Mouse (Mus musculus) lung, postnatal 0 days (tissue): ENCODE data around the gene Runx3.

ENCODE experiments used
- CTCF ChIP-seq: IDR thresholded peaks from 2 replicates; pipeline ENCODE4 v1.5.1; 2016; ENCODE audit warnings: antibody characterized with exemption, mild to moderate bottlenecking
- EP300 ChIP-seq: IDR thresholded peaks from 2 replicates; pipeline ENCODE4 v1.6.1; 2016; ENCODE audit warnings: antibody characterized with exemption, mild to moderate bottlenecking, control low read depth

DNA sequence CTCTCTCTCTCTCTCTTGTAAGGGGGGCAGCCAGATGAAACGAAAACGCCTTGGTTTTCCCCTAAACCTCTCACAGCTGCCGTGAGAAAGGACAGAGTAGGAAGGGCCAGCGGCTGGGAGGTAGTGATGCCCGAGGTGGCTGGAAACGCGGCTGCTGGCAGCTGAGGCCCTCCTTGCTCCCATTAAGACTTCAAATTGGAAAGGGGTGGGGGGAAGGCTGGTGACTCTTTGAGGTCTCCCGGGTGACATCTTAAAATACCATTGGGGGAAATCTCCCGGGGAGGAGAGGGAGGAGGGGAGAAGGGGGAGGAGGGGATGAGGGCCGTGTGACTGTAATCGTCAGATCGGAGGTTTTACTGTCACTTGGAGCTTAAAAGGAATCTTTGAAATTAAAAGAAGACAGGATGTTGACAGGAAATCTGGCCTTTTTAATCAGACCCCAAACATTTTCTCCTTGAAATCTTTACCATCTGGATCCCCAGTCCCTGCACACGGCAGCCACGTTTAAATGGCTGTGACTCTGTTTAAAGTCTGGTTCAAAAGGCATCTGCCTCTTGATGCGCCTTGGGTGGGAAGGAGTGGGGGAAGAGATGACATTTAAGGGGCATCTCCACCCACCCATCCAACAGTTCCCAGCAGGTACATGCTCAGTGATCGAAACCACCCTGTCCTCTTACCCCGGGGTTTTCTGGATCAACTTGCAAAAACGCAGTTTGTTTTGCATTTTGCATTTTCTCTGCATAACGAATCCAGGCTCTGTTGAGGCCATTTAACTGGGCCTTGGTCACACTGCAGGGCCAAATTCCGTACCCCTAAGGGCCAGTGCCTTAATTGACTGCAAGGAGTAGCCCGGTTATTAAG, 33.9 kb downstream of the Runx3 start:
- no peak for TF ChIP-seq CTCF
- TF ChIP-seq EP300 = no peak
